Mouse (Mus musculus): ENCODE results near the gene Zfp992. TPM values are rescaled to one million over a fixed set of nuclear protein-coding genes. Genes with fewer than 3 reads are reported as not detected.
"Not testable (repeated sequence)": the region's sequence is repeated elsewhere in the genome, so short reads cannot be mapped to it uniquely, and the experiment has no call there.

Gene Zfp992
- polyA plus RNA-seq, 1 experiment from 2014 or later = 3.0 TPM

GRCm38 (mm10) chr4:146497695-146498275 is 49.0 kb downstream of the Zfp992 start:
- not testable (repeated sequence) for H3K9ac ChIP-seq; ATAC-seq (ENCODE audit: low FRiP score); H3K4me1 ChIP-seq; H3K36me3 ChIP-seq (replicated peaks); H3K4me2 ChIP-seq; H3K27ac ChIP-seq; H3K27me3 ChIP-seq; H3K4me3 ChIP-seq (replicated peaks)
- peaks cover 63% of the 10 kb centered on the region for H3K9me3 ChIP-seq
- WGBS = 83% methylated on average over 9 of the region's 9 CpGs

DNA sequence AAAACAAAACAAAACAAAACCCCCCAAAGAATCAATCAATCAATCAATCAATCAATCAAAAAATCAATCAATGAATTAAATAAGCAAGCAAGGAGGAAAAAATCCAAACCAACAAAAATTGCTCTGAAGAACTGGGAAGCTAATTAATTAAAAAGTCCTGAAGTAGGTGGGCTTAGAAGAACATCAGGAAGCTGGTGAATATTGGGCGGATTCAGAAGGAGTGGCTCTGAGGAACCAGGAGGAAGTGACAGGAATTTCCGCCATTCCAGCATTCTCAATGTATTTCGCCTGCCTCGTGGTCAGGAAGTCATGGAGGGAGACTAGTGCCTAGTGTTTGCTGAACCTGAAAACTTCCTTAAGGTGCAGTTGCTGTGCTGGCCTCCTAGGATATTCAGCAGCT is 52.9 kb downstream of the Zfp992 start, which contains the start of gene Zfp981:
TSS of gene Zfp981 (plus strand) at position 301 of the 400 bp plus-strand sequence.
- WGBS = 88% methylated on average over 4 of the region's 4 CpGs
- H3K9me3 ChIP-seq = peaks cover 37% of the 10 kb centered on the region
- H3K36me3 ChIP-seq (replicated peaks); H3K4me1 ChIP-seq; H3K27me3 ChIP-seq; H3K4me2 ChIP-seq; H3K27ac ChIP-seq; H3K9ac ChIP-seq; ATAC-seq (ENCODE audit: low FRiP score); H3K4me3 ChIP-seq (replicated peaks): not testable (repeated sequence)

DNA sequence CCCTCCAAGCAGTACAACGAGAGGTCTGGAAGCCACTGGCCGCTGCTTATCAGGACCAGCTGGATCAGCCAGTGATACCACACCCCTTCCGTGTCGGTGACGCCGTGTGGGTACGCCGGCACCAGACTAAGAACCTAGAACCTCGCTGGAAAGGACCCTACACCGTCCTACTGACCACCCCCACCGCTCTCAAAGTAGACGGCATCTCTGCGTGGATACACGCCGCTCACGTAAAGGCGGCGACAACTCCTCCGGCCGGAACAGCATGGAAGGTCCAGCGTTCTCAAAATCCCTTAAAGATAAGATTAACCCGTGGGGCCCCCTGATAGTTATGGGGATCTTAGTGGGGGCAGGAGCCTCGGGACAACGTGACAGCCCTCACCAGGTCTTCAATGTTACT is 60.2 kb downstream of the Zfp992 start:
- not testable (repeated sequence) for H3K27me3 ChIP-seq; H3K36me3 ChIP-seq (replicated peaks); H3K4me2 ChIP-seq; H3K27ac ChIP-seq; ATAC-seq (ENCODE audit: low FRiP score); H3K9ac ChIP-seq; H3K4me1 ChIP-seq; H3K4me3 ChIP-seq (replicated peaks)
- 96% methylated on average over 22 of the region's 24 CpGs for WGBS
- peaks cover 15% of the 10 kb centered on the region for H3K9me3 ChIP-seq

DNA sequence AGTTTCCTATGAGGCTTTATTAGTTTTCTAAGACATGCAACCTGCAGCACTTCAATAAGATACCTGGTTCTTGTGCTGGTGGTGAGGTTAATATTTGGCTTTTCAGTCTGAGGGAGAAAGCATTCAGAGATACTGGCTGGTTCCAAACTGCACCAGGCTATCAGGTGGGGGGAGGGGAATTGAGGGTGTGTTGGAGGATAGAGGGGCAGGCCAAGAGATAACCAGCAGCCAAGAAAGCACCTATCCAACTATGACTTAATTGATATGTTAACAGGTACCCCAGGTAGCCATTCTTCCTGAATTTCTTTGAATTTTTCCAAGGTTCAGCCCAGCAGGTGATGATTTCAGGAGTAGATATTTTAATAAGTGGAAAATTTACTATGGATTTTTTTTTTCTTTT is 63.0 kb downstream of the Zfp992 start:
- not testable (repeated sequence) for H3K36me3 ChIP-seq (replicated peaks); H3K4me3 ChIP-seq (replicated peaks); H3K27me3 ChIP-seq; ATAC-seq (ENCODE audit: low FRiP score); H3K9ac ChIP-seq; H3K4me2 ChIP-seq; H3K27ac ChIP-seq; H3K4me1 ChIP-seq
- peaks cover 37% of the 10 kb centered on the region for H3K9me3 ChIP-seq

GRCm38 (mm10) chr4:146516474-146516873 is 67.7 kb downstream of the Zfp992 start:
- no peak overlapping the region for H3K4me3 ChIP-seq (replicated peaks)
- H3K4me1 ChIP-seq = no peaks in the 10 kb centered on the region
- peaks cover 72% of the 10 kb centered on the region for H3K9me3 ChIP-seq
- H3K4me2 ChIP-seq = no peak overlapping the region
- WGBS = 65% methylated on average over 1 of the region's 1 CpGs
- no peak overlapping the region for H3K9ac ChIP-seq
- H3K27me3 ChIP-seq = no peaks in the 10 kb centered on the region
- ATAC-seq (ENCODE audit: low FRiP score) = no peak
- H3K27ac ChIP-seq = no peak overlapping the region
- no peaks in the 10 kb centered on the region for H3K36me3 ChIP-seq (replicated peaks)

DNA sequence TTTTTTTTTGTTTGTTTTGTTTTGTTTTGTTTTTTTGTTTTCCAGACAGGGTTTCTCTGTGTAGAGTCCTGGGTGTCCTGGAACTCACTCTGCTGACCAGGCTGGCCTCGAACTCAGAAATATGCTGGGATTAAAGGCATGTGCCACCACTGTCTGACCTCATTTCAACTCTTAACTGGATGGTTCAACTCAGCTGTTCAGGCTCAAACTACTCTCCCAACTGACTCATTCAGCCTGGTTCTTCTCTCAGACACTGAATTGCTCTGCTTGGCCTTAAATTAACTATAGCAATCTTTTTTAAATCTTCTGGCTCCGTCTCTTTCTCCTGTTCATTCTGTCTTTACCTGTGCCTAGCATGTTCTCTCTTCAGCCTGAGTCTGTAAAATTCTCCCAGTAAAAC is 68.3 kb downstream of the Zfp992 start:
- WGBS = 72% methylated on average over 2 of the region's 2 CpGs
- not testable (repeated sequence) for H3K36me3 ChIP-seq (replicated peaks); H3K9ac ChIP-seq; H3K4me3 ChIP-seq (replicated peaks); H3K4me1 ChIP-seq; H3K27me3 ChIP-seq; H3K4me2 ChIP-seq; ATAC-seq (ENCODE audit: low FRiP score); H3K27ac ChIP-seq
- H3K9me3 ChIP-seq = peaks cover 74% of the 10 kb centered on the region

Other genes starting within 250 kb of the Zfp992 start
- gene Zfp981, start 53.0 kb downstream of the Zfp992 start, polyA plus RNA-seq (2016; fragmentation: Nextera tagmentation; extraction: Ambion mirVana) = 0.09 TPM in 1 of 2 replicates, not detected in the other
- 1.0 and 1.9 TPM in 2 replicates for gene Zfp993, start 161.9 kb downstream of the Zfp992 start, polyA plus RNA-seq (2016; fragmentation: Nextera tagmentation; extraction: Ambion mirVana)

Data from forebrain, embryonic 12.5 days (tissue).